Mouse (Mus musculus) testis, adult 10 weeks (tissue): Measurements from ENCODE around the gene Adam1a. TPM values are rescaled to one million over a fixed set of nuclear protein-coding genes. Genes with fewer than 3 reads are reported as not detected.

Source experiments
- polyA plus RNA-seq: library from polyadenylated mRNA; stranded (reverse); fragments of 350-450 nt; fragmentation: Illumina TruSeq; extraction: RNeasy Lipid Tissue Mini Kit (QIAGEN cat#74804); gene quantifications from one replicate; pipeline ENCODE4 v1.2.3, GENCODE M21; 2014; ENCODE audit warnings: low read depth, low replicate concordance

Gene Adam1a
- 81.2 TPM for polyA plus RNA-seq

GRCm38 (mm10) chr5:121544910-121545792 is at the start of gene Adam1a, which contains the start of gene Gm42878:
TSS of gene Adam1a (minus strand) at chr5:121545482.
TSS of gene Gm42878 (minus strand) at chr5:121545482.

GRCm38 (mm10) chr5:121593451-121594401 is 48.4 kb upstream of the Adam1a start, which contains the start of gene Aldh2:
TSS of gene Aldh2 (minus strand) at chr5:121593824.

GRCm38 (mm10) chr5:121545793-121546529 is 679 bp upstream of the Adam1a start, which contains the start of gene Mapkapk5:
TSS of gene Mapkapk5 (minus strand) at chr5:121545905.

GRCm38 (mm10) chr5:121503231-121503630 is 42.1 kb downstream of the Adam1a start, which contains the start of gene Adam1b:
TSS of gene Adam1b (minus strand) at chr5:121503435.

Other genes with a start within 250 kb of the Adam1a start
- gene Trafd1, start 159.8 kb downstream of the Adam1a start, polyA plus RNA-seq: 125 TPM
- gene Naa25, start 147.5 kb downstream of the Adam1a start, polyA plus RNA-seq: 57.2 TPM
- 8.0 TPM for gene Tmem116, start 93.6 kb downstream of the Adam1a start, polyA plus RNA-seq
- 28.9 TPM for gene Erp29, start 93.0 kb downstream of the Adam1a start, polyA plus RNA-seq
- 70.9 TPM for gene Adam1b, start 42.0 kb downstream of the Adam1a start, polyA plus RNA-seq
- not detected for gene Gm42878, start within 50 bp of the Adam1a start, polyA plus RNA-seq
- 55.1 TPM for gene Mapkapk5, start 423 bp upstream of the Adam1a start, polyA plus RNA-seq
- 6.5 TPM for gene Aldh2, start 48.3 kb upstream of the Adam1a start, polyA plus RNA-seq
- 2.1 TPM for gene Acad12, start 73.5 kb upstream of the Adam1a start, polyA plus RNA-seq
- 0.64 TPM for gene Acad10, start 115.0 kb upstream of the Adam1a start, polyA plus RNA-seq
- 109 TPM for gene Brap, start 115.1 kb upstream of the Adam1a start, polyA plus RNA-seq
- 247 TPM for gene Atxn2, start 165.9 kb upstream of the Adam1a start, polyA plus RNA-seq